Mouse (Mus musculus) hindbrain, postnatal 0 days (tissue): ENCODE measurements around the gene Adarb2. TPM values are rescaled to one million over a fixed set of nuclear protein-coding genes. Genes with fewer than 3 reads are reported as not detected.

Experiments used
- ATAC-seq: fragments of 200-750 bp; cut with Nextera tagmentation; 2 replicates; pipeline ENCODE4 v1.8.0; 2017; ENCODE audit warnings: mild to moderate bottlenecking, moderate TSS enrichment, moderate library complexity
- DNase-seq: peaks from one replicate; pipeline ENCODE4 v3.0.0-alpha.2; 2015; ENCODE audit warnings: low spot score
- H3K27ac ChIP-seq: fragments of 300-500 bp; sonication (generic); 2 replicates; pipeline ENCODE4 v1.5.1; 2014; ENCODE audit warnings: mild to moderate bottlenecking
- H3K27me3 ChIP-seq: fragments of 300-500 bp; sonication (generic); 2 replicates; pipeline ENCODE4 v1.6.1; 2014; ENCODE audit warnings: low read length, mixed read lengths; ENCODE audit not compliant: insufficient read depth
- H3K36me3 ChIP-seq: fragments of 300-500 bp; sonication (generic); 2 replicates; pipeline ENCODE4 v1.6.1; 2014; ENCODE audit warnings: low read length, mixed read lengths; ENCODE audit not compliant: insufficient read depth
- H3K4me1 ChIP-seq: fragments of 300-500 bp; sonication (generic); 2 replicates; pipeline ENCODE4 v1.6.1; 2014; ENCODE audit warnings: antibody characterized with exemption, low read length, mixed read lengths; ENCODE audit not compliant: insufficient read depth
- H3K4me2 ChIP-seq: fragments of 300-500 bp; sonication (generic); 2 replicates; pipeline ENCODE4 v1.6.1; 2014; ENCODE audit warnings: low read depth, mild to moderate bottlenecking, low read length, moderate library complexity, mixed read lengths
- H3K4me3 ChIP-seq: fragments of 300-500 bp; sonication (generic); 2 replicates; pipeline ENCODE4 v1.5.1; 2014; ENCODE audit warnings: low read length
- H3K9ac ChIP-seq: fragments of 300-500 bp; sonication (generic); replicated peaks from 2 replicates; pipeline ENCODE4 v1.6.1; 2014; ENCODE audit warnings: mild to moderate bottlenecking, low read length, moderate library complexity, mixed read lengths
- H3K9me3 ChIP-seq: fragments of 300-500 bp; sonication (generic); 2 replicates; pipeline ENCODE4 v1.6.1; 2016; ENCODE audit warnings: low read length, mixed read lengths
- CTCF ChIP-seq: IDR thresholded peaks from 2 replicates; pipeline ENCODE4 v1.5.1; 2016; ENCODE audit warnings: antibody characterized with exemption, control low read depth, low read depth
- WGBS: fragments of 180-500 bp; shearing (Covaris S2); extraction: QIAGEN DNeasy Blood & Tissue Kit; methylation state at CpG from one replicate; pipeline ENCODE4 v1.1.7; 2014; 5-methylcytosine and 5-hydroxymethylcytosine counted together
- polyA plus RNA-seq: library from polyadenylated mRNA; unstranded; fragments of >200 nt; fragmentation: Nextera tagmentation; extraction: Ambion mirVana; gene quantifications from 2 replicates; pipeline ENCODE4 v1.2.1, GENCODE M21; 2015
- total RNA-seq: library from RNA; depleted of rRNA; stranded (reverse); fragments of >200 nt; gene quantifications from 2 replicates; pipeline ENCODE4 v1.2.3, GENCODE M21; 2014

The Adarb2 gene
- total and polyA plus RNA-seq, 2 experiments from 2014 or later: 13.5 to 33.8 TPM

DNA sequence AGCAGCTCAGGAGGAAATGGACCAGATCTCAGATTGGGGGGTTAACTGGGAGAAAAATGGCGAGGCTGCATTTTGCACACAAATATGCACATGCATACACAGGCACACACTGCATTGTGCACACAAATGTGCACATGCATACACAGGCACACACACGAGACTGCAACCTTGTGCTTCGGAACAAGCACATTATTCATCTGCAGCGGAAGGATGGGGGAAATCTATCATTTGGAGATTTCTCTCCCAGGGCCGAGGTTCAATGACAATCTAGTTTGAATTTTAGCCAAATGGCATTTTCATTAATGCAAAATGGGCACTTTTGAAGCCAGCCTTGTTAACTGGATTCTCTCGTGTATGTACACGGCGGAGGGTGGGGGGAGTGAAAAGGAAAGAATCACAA is 408.3 kb downstream of the Adarb2 start:
- Histone ChIP-seq H3K9ac (no peak overlapping the region), H3K27me3 (no peaks in the 10 kb centered on the region), H3K4me2 (no peak overlapping the region), H3K9me3 (no peaks in the 10 kb centered on the region), H3K27ac (no peak overlapping the region), H3K4me1 (no peaks in the 10 kb centered on the region), H3K36me3 (no peaks in the 10 kb centered on the region), H3K4me3 (no peak overlapping the region)
- 57% methylated on average over 8 of the region's 8 CpGs for WGBS
- TF ChIP-seq CTCF: no peak
- no peak for ATAC-seq
- DNase-seq: no peak

DNA sequence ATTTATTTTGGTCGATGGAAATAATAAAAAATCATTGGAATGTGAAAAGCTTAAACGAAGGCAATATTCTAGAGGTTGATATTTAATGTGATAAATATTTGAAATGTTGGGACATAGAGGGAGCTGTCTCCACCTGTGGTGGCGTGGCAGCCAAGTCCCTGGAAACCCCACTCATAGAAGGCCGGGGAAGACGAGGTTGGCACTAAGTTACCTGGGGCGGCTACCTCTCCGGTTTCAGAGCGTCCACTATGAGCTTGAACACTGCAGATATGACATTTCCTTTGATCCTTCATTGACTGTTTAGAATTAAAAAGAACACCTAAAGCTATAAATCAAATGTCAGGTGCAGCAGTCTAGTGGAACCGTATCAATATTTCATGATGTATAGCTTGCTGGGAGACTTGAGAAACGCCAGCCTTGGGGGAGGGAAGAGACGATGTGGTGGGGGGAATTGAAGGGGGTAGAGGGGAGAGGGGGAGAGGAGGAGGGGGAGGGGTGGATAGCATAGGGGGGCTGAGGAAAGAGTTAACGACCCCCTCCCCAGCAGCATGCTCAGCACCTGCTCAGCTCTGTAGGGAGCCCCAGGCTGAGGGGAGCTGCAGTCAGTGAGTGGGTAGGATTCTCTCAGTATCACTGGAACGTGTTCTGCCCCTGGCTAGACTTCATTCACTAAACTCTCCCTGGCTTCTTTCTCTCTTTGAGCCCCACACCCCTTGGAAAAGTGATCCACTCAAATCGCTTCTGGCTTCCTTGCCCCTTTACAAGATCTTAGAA is 410.1 kb downstream of the Adarb2 start:
- no peak for DNase-seq
- WGBS: 59% methylated on average over 14 of the region's 14 CpGs
- TF ChIP-seq CTCF: no peak

DNA sequence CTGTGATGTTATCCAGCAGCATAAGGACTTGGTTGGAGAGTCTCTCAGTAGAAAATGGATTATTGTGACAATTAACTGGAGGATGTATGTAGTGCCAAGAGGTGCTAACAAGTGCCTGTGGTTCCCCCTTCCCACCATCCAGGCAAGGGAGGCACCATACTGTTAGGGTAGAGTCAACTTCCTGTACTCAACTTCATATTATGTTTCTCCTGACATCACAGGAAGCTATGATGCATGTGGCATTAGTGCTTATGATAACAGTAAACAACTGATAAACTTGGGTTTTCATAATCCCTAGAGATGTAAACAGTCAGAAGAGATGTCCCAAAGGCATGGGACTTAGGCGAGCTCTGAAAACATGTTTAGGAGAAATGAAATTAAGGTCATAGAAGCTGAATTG is 414.0 kb downstream of the Adarb2 start:
- 95% methylated on average over 1 of the region's 1 CpGs for WGBS
- no peak for TF ChIP-seq CTCF
- Histone ChIP-seq H3K4me1 (no peaks in the 10 kb centered on the region), H3K9ac (no peak overlapping the region), H3K9me3 (no peaks in the 10 kb centered on the region), H3K4me3 (no peak overlapping the region), H3K36me3 (no peaks in the 10 kb centered on the region), H3K27ac (no peak overlapping the region), H3K4me2 (no peak overlapping the region), H3K27me3 (no peaks in the 10 kb centered on the region)
- DNase-seq (no peak), ATAC-seq (no peak)

More for the DNA sequence above, 410.1 kb downstream of the Adarb2 start:
- H3K27ac ChIP-seq: no peak overlapping the region
- H3K9ac ChIP-seq: no peak overlapping the region
- H3K9me3 ChIP-seq: no peaks in the 10 kb centered on the region
- no peaks in the 10 kb centered on the region for H3K4me1 ChIP-seq
- no peaks in the 10 kb centered on the region for H3K36me3 ChIP-seq
- no peak overlapping the region for H3K4me3 ChIP-seq
- no peak for ATAC-seq
- no peak overlapping the region for H3K4me2 ChIP-seq
- no peaks in the 10 kb centered on the region for H3K27me3 ChIP-seq

- Histone ChIP-seq H3K27me3 (no peaks in the 10 kb centered on the region), H3K36me3 (no peaks in the 10 kb centered on the region), H3K4me2 (no peak overlapping the region), H3K27ac (no peak overlapping the region), H3K9me3 (no peaks in the 10 kb centered on the region), H3K4me3 (no peak overlapping the region), H3K4me1 (no peaks in the 10 kb centered on the region), H3K9ac (no peak overlapping the region)
- ATAC-seq: no peak
- 78% methylated on average over 2 of the region's 2 CpGs for WGBS
- TF ChIP-seq CTCF: peak; percentile 58
- no peak for DNase-seq
Measured at GRCm38 (mm10) chr13:8622263-8622662, 419.6 kb downstream of the Adarb2 start.

DNA sequence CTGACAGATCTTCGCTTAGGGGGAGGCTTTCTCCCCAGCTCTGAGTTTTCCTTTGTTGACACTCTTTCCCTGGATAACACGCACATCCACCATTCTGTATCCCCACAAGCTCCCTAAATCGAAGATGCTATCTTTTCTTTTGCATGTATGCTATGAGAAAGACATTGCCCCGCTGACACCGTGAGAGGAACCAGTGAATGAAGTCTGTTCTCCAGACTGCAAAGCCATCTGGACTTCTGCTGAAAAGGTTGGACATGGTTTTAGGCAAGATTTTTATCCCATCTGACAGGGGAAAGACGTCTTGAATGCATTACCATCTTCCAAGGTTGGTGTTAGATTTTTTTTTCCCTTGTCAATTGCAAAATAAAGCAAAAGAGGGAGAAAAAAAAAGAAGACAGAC is 426.9 kb downstream of the Adarb2 start:
- H3K4me2 ChIP-seq: no peak overlapping the region
- TF ChIP-seq CTCF: no peak
- H3K27me3 ChIP-seq: no peaks in the 10 kb centered on the region
- H3K36me3 ChIP-seq: no peaks in the 10 kb centered on the region
- H3K27ac ChIP-seq: no peak overlapping the region
- 75% methylated on average over 6 of the region's 6 CpGs for WGBS
- DNase-seq: no peak
- no peak for ATAC-seq
- H3K9ac ChIP-seq: no peak overlapping the region
- H3K9me3 ChIP-seq: no peaks in the 10 kb centered on the region
- H3K4me3 ChIP-seq: no peak overlapping the region
- H3K4me1 ChIP-seq: no peaks in the 10 kb centered on the region

DNA sequence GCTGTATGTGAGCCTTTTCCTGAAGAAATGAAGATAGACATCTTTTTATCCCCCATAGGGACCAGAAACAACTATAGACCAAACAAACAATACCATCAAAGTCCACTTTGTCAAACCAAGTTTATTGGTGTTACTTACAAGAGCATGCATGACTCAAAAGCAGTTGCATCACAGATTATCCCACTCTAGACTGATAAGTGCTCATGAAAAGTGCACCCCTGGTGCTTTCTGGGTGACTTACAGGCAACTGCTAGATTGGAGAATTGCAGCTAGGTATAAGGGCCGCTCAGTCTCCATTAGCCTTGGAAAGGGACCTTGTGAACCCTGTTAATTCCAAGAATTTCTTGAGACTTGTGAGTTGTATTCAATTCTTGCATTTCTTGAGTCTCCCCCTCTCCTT is 429.0 kb downstream of the Adarb2 start:
- WGBS: 92% methylated on average over 1 of the region's 1 CpGs
- no peak overlapping the region for H3K4me3 ChIP-seq

GRCm38 (mm10) chr13:8632072-8632471 is 429.4 kb downstream of the Adarb2 start:
- no peaks in the 10 kb centered on the region for H3K27me3 ChIP-seq
- no peak overlapping the region for H3K4me2 ChIP-seq
- DNase-seq: no peak

More for the DNA sequence above, 429.0 kb downstream of the Adarb2 start:
- H3K9me3 ChIP-seq: no peaks in the 10 kb centered on the region
- ATAC-seq (no peak), DNase-seq (no peak)
- no peak for TF ChIP-seq CTCF
- no peaks in the 10 kb centered on the region for H3K27me3 ChIP-seq
- H3K9ac ChIP-seq: no peak overlapping the region
- H3K4me1 ChIP-seq: no peaks in the 10 kb centered on the region
- no peak overlapping the region for H3K27ac ChIP-seq
- H3K4me2 ChIP-seq: no peak overlapping the region
- no peaks in the 10 kb centered on the region for H3K36me3 ChIP-seq

More at GRCm38 (mm10) chr13:8632072-8632471, 429.4 kb downstream of the Adarb2 start:
- Histone ChIP-seq H3K9me3 (no peaks in the 10 kb centered on the region), H3K4me3 (no peak overlapping the region), H3K9ac (no peak overlapping the region), H3K4me1 (no peaks in the 10 kb centered on the region), H3K27ac (no peak overlapping the region), H3K36me3 (no peaks in the 10 kb centered on the region)
- TF ChIP-seq CTCF: no peak
- WGBS: 68% methylated on average over 5 of the region's 5 CpGs
- no peak for ATAC-seq
